Mouse (Mus musculus): Measurements from ENCODE around the gene Ap1s3.

GRCm38 (mm10) chr1:79692482-79692881, 20.7 kb upstream of the Ap1s3 start:
- TF ChIP-seq CTCF (IDR thresholded peaks at IDR 0.05; ENCODE audit: insufficient read depth, low read depth, low read length) (no peak), POLR2A (IDR thresholded peaks at IDR 0.05; ENCODE audit: insufficient read depth, low read depth, low read length) (no peak)
